Mouse (Mus musculus) forebrain, embryonic 13.5 days (tissue): ENCODE measurements around the gene Slit3. TPM values are rescaled to one million over a fixed set of nuclear protein-coding genes. Genes with fewer than 3 reads are reported as not detected.

Source experiments
- ATAC-seq: fragments of 200-750 bp; cut with Nextera tagmentation; 2 replicates; pipeline ENCODE4 v1.8.0; 2017
- H3K27ac ChIP-seq: fragments of 300-500 bp; sonication (generic); 2 replicates; pipeline ENCODE4 v1.5.1; 2015; ENCODE audit warnings: inconsistent platforms, mild to moderate bottlenecking, moderate library complexity
- H3K27me3 ChIP-seq: fragments of 300-500 bp; sonication (generic); 2 replicates; pipeline ENCODE4 v1.6.1; 2015; ENCODE audit warnings: mild to moderate bottlenecking, inconsistent platforms
- H3K36me3 ChIP-seq: fragments of 300-500 bp; sonication (generic); 2 replicates; pipeline ENCODE4 v1.6.1; 2015; ENCODE audit warnings: mild to moderate bottlenecking, inconsistent platforms; ENCODE audit not compliant: poor library complexity, severe bottlenecking
- H3K4me1 ChIP-seq: fragments of 300-500 bp; sonication (generic); 2 replicates; pipeline ENCODE4 v1.6.1; 2015; ENCODE audit warnings: inconsistent platforms
- H3K4me2 ChIP-seq: fragments of 300-500 bp; sonication (generic); 2 replicates; pipeline ENCODE4 v1.6.1; 2015; ENCODE audit warnings: inconsistent platforms, mild to moderate bottlenecking, moderate library complexity
- H3K4me3 ChIP-seq: fragments of 300-500 bp; sonication (generic); 2 replicates; pipeline ENCODE4 v1.5.1; 2015; ENCODE audit warnings: mild to moderate bottlenecking, inconsistent platforms
- H3K9ac ChIP-seq: fragments of 300-500 bp; sonication (generic); 2 replicates; pipeline ENCODE4 v1.6.1; 2015; ENCODE audit warnings: mild to moderate bottlenecking, inconsistent platforms
- H3K9me3 ChIP-seq: fragments of 300-500 bp; sonication (generic); replicated peaks from 2 replicates; pipeline ENCODE4 v1.6.1; 2016; ENCODE audit warnings: inconsistent platforms
- WGBS: fragments of 180-500 bp; shearing (Covaris S2); methylation state at CpG from one replicate; pipeline ENCODE4 v1.1.7; 2015; 5-methylcytosine and 5-hydroxymethylcytosine counted together
- polyA plus RNA-seq: library from polyadenylated mRNA; unstranded; fragments of >200 nt; fragmentation: Nextera tagmentation; extraction: Ambion mirVana; gene quantifications from 2 replicates; pipeline ENCODE4 v1.2.1, GENCODE M21; 2015

The Slit3 gene
- polyA plus RNA-seq, 1 experiment from 2014 or later: 2.6 TPM

DNA sequence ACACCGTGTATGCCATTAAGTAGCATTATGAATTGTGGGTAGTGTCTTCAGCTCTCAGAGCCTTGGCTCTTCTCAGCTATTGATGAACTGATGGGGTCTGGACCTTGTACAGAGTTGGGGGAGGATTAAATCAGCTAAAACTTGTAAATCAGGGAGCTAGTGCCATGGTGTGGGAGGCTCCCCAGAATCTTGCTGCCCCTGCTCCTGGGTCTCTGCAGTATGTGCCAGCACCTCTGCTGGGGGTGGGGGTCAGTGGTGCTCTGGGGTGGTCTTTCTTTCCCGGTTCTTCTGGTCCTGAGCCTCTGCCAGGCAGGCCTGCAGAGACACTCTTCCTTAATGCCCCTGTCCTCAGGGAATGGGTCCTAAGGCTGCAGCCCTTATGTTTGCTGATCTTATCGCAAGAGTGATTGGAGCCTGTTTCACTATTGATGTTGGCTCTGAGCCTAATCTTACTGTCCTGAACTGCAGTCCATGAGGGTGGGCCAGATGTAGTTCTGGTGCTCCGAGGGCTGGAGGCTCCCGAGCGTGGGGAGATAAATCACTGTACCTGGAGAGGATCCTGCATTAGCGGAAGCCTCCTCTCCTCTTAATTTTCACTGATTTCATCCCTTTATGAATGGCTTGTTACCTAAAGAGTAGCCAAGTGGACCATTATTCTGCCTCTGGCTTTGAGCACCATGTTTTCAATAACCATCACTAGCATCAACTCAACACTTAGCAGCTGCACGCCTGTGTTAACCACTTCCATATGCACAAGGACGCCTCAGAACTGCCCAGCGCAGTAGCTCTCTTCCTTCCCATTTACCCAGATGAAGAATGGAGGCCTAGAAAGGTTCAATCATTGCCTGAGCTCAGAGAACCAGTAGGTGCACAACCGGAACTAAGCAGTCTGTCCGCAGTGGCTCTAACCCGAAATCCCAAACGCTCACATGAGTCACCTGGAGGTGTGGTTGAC, 90.0 kb downstream of the Slit3 start:
- Histone ChIP-seq H3K27me3 (peaks cover 9% of the 10 kb centered on the region), H3K4me1 (no peaks in the 10 kb centered on the region), H3K4me2 (no peak overlapping the region), H3K9ac (no peak overlapping the region), H3K27ac (no peak overlapping the region), H3K9me3 (no peaks in the 10 kb centered on the region), H3K4me3 (no peak overlapping the region), H3K36me3 (no peaks in the 10 kb centered on the region)
- ATAC-seq: no peak
- WGBS: 89% methylated on average over 14 of the region's 14 CpGs

DNA sequence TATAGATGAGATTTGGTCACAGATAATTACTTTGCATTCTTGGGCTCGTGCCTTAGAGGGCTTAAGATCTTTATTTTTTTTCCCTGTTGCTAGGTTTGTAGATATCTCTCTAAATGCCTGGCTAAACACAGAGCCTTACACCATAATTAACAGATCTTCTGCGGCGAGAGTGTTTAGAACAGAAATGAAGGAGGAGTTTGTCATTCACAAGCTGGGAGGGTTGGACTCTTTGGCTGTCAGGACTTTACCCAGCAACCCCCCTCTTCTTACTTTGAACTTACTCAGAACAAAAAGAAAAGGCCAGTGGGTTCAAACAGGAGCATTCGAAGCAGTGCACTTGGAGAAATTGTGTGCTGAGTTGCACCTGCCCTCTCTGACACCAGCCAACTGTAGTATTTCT, 103.0 kb downstream of the Slit3 start:
- peak; percentile 53; the same call in 1 of the 2 replicates for ATAC-seq
- WGBS: 3% methylated on average over 4 of the region's 4 CpGs
- H3K4me2 ChIP-seq: no peak overlapping the region
- H3K4me1 ChIP-seq: peaks cover 17% of the 10 kb centered on the region
- no peak overlapping the region for H3K27ac ChIP-seq
- H3K27me3 ChIP-seq: no peaks in the 10 kb centered on the region
- H3K4me3 ChIP-seq: no peak overlapping the region
- no peaks in the 10 kb centered on the region for H3K9me3 ChIP-seq
- no peaks in the 10 kb centered on the region for H3K36me3 ChIP-seq
- H3K9ac ChIP-seq: no peak overlapping the region

DNA sequence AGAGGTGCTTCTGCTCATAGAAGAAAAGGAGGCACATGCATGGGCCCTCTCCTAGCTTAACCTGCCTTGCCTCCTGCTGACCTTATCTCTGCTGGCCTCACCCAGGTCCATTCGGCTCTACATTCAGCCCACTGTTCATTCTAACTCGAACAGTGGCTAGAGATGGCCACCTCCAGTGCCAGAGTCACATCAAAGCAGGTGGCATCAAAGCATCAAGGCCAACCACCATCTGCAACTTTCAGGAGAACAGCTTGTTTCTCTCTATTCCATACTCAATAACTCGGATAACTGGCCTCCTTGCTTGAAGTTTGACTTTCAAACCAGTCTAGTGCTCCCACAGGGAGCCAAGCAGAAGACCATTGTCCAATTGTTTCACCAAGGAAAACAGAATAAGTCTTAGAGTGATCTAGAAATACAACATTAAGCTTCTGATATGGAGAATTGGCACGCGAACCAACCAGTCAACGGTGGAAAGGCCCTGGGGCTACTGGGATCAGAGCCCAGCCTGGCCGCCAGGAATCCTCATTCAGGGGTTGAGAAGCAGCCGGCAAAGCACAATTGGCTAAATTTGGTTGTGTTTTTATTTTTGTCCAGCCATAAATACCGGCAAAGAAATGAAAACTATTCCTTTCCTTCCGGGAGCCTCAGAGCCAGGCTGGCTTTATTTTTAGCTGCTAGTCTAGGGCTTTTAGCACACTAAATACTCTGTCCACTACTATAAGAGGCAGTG, 110.5 kb downstream of the Slit3 start:
- no peaks in the 10 kb centered on the region for H3K36me3 ChIP-seq
- no peaks in the 10 kb centered on the region for H3K9me3 ChIP-seq
- no peak overlapping the region for H3K9ac ChIP-seq
- no peaks in the 10 kb centered on the region for H3K27me3 ChIP-seq
- H3K4me2 ChIP-seq: no peak overlapping the region
- H3K4me3 ChIP-seq: no peak overlapping the region
- H3K27ac ChIP-seq: no peak overlapping the region
- H3K4me1 ChIP-seq: no peaks in the 10 kb centered on the region
- 81% methylated on average over 10 of the region's 10 CpGs for WGBS
- ATAC-seq: no peak

DNA sequence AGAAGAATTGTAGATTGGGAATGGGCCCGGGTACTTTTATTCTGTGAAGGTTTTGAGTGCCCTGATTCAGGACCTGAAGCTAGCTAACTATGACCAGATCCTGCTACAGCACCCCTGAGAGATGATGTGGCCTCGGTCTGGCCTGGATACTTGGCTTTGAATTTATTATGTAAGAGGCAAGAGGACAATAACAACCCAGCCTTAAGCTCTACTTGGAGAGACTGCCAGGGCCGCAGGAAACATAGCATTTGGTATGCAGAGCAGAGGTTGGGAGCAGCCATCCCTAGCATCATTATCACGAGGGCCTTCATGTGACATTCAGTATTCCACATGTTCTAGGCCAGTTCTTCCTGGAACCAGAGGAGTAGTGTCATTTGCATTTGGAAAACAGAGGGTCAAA, 111.3 kb downstream of the Slit3 start:
- no peaks in the 10 kb centered on the region for H3K4me1 ChIP-seq
- H3K4me2 ChIP-seq: no peak overlapping the region
- H3K36me3 ChIP-seq: no peaks in the 10 kb centered on the region
- no peaks in the 10 kb centered on the region for H3K27me3 ChIP-seq
- H3K9ac ChIP-seq: no peak overlapping the region
- no peak overlapping the region for H3K27ac ChIP-seq
- no peak for ATAC-seq
- no peaks in the 10 kb centered on the region for H3K9me3 ChIP-seq
- WGBS: 84% methylated on average over 4 of the region's 4 CpGs
- no peak overlapping the region for H3K4me3 ChIP-seq

DNA sequence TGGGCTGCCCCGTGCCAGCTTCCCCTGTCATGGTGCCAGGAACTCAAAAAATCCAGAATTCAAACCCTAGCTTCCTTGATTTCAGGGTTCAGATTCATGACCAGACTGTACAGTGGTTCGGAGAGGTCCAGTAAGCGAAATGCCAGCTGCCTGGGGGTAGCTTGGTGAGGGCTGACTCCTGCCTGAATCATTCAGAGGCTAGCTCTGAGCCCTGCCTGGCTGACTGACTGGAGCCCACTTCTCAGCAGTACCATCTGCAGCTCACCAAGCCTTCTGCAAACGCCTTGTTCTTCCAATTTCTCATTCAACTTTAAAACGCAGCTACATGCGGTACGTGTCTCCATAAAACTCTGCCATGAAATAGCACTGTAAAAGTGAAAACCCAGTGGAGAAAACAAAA, 120.4 kb downstream of the Slit3 start:
- H3K36me3 ChIP-seq: no peaks in the 10 kb centered on the region
- ATAC-seq: no peak
- H3K4me1 ChIP-seq: peaks cover under 1% of the 10 kb centered on the region; the same call in 1 of the 2 replicates
- no peak overlapping the region for H3K4me3 ChIP-seq
- 0 out of 2 replicates have a peak, but pooled peaks cover 5% of the 10 kb centered on the region for H3K27me3 ChIP-seq
- no peak overlapping the region for H3K9ac ChIP-seq
- 93% methylated on average over 7 of the region's 7 CpGs for WGBS
- no peaks in the 10 kb centered on the region for H3K9me3 ChIP-seq
- H3K4me2 ChIP-seq: no peak overlapping the region
- H3K27ac ChIP-seq: no peak overlapping the region

DNA sequence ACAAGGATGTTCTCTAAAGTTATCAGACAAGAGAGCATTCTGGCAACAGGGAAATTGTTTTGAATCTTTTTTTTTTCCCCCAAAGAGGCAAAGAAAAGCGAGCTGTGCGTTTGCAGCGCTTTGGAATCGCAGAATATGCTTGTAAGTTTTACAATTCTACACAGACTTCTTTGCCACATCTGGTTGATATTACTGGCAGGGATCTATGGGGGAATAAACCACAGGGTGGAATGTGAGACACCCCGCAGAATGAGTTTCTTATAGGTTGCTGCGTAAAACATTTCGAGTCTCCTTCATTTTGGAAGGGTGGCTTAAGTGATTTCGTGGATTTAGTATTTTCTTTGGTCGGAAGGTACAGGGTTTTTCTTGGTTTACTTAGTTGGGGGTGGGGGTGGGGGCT, 122.6 kb downstream of the Slit3 start:
- Histone ChIP-seq H3K9me3 (no peaks in the 10 kb centered on the region), H3K4me1 (peaks cover 9% of the 10 kb centered on the region; the same call in 1 of the 2 replicates), H3K4me2 (no peak overlapping the region), H3K27ac (no peak overlapping the region), H3K27me3 (peaks cover 11% of the 10 kb centered on the region; the same call in 1 of the 2 replicates), H3K4me3 (no peak overlapping the region), H3K36me3 (no peaks in the 10 kb centered on the region), H3K9ac (no peak overlapping the region)
- no peak for ATAC-seq
- 93% methylated on average over 9 of the region's 9 CpGs for WGBS

DNA sequence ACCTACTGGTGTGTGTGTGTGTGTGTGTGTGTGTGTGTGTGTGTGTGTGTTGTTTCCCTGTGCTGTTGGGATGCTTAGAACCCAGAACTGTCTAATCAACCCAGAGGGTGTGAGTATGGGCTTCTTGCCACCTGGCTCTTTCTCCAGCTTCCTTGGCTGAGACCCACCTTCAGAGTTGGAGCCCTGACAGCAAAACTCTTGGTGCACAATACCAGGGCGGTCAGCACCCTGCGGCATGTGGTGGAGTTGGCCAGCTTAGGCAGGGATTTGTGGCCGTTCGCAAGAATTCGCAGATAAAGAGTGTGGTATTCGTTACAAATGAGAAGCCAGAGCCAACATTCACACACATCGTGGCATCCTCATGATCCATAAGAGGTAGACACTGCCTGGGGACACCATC, 123.5 kb downstream of the Slit3 start:
- Histone ChIP-seq H3K36me3 (no peaks in the 10 kb centered on the region), H3K9me3 (no peaks in the 10 kb centered on the region), H3K4me2 (no peak overlapping the region), H3K4me3 (no peak overlapping the region), H3K4me1 (peaks cover 9% of the 10 kb centered on the region; the same call in 1 of the 2 replicates), H3K9ac (no peak overlapping the region), H3K27ac (no peak overlapping the region), H3K27me3 (peaks cover 17% of the 10 kb centered on the region; the same call in 1 of the 2 replicates)
- peak; percentile 21; the same call in 1 of the 2 replicates for ATAC-seq
- WGBS: 83% methylated on average over 7 of the region's 7 CpGs

DNA sequence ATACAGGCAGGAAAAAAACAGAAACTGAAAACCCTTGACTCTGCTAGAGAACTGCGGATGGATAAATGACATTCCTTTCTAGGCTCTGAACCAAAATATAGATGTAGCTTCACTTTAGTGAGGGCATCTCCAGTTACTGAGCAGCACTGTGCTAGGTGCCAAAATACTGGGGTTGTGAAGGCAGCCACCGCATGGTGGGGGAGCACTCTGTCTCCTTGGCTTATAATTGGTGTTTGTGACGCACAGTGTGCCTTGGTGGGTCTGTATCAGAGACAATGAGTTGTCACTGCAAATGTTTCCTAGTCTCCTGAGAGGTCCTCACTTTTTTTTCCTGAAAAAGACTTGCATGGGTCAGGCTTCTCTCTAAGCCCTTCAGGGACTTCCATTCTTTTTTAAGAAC, 125.6 kb downstream of the Slit3 start:
- no peak overlapping the region for H3K4me3 ChIP-seq
- no peak overlapping the region for H3K4me2 ChIP-seq
- H3K27ac ChIP-seq: no peak overlapping the region
- no peak for ATAC-seq
- no peaks in the 10 kb centered on the region for H3K9me3 ChIP-seq
- no peaks in the 10 kb centered on the region for H3K36me3 ChIP-seq
- peaks cover 13% of the 10 kb centered on the region; the same call in 1 of the 2 replicates for H3K27me3 ChIP-seq
- peaks cover 13% of the 10 kb centered on the region; the same call in 1 of the 2 replicates for H3K4me1 ChIP-seq
- 47% methylated on average over 3 of the region's 3 CpGs for WGBS
- H3K9ac ChIP-seq: no peak overlapping the region

DNA sequence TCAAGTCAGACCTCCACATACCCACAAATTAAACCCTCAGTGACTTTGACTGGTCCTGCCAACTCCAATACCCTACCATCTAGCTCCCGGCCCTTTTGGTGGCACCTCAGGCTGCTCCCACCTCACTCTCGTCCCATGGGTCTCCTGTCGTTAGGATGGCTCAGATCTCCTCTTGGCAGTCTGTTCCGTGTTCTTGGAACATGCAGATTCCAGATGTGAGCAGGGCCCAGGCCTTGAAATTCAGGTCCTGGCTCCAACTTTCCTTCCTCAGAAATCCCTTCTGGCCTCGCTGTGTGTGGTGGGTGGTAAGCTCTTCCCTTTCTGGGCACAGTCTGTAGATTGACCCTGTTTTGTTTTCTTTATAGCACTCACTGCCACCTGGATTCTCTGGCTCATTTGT, 127.1 kb downstream of the Slit3 start:
- no peak overlapping the region for H3K4me2 ChIP-seq
- peaks cover 13% of the 10 kb centered on the region; the same call in 1 of the 2 replicates for H3K4me1 ChIP-seq
- no peak overlapping the region for H3K27ac ChIP-seq
- no peak overlapping the region for H3K4me3 ChIP-seq
- no peak overlapping the region for H3K9ac ChIP-seq
- 85% methylated on average over 5 of the region's 5 CpGs for WGBS
- ATAC-seq: no peak
- peaks cover 13% of the 10 kb centered on the region; the same call in 1 of the 2 replicates for H3K27me3 ChIP-seq
- H3K9me3 ChIP-seq: no peaks in the 10 kb centered on the region
- no peaks in the 10 kb centered on the region for H3K36me3 ChIP-seq

DNA sequence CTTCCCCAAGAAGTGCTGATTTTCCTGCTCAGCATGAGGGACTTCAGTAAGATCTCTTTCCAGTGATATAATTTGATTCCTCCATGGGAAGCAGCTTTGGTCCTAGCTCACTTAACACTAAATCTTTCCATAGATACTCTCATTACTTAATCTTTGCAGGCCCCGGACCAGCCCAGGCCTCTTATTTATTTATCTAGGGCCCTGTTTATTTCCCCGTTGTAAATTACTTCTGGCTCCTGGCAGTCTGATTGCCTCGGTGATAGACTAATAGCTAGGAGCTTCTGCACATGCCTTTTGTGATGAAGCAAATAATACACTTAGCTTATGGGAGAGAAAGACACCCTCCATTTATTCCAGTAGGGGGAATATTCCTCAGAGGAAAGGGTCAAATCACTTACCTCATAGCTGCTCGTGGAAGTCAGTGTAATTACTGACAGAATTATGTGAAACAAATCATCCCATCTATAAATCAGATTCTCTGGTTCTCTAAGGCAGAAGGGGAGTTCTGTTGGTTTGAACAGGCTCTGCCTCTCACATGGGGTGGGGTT, 129.9 kb downstream of the Slit3 start:
- Histone ChIP-seq H3K27ac (no peak overlapping the region), H3K4me3 (no peak overlapping the region), H3K27me3 (peaks cover 13% of the 10 kb centered on the region; the same call in 1 of the 2 replicates), H3K4me1 (peaks cover 13% of the 10 kb centered on the region; the same call in 1 of the 2 replicates), H3K9me3 (no peaks in the 10 kb centered on the region), H3K36me3 (no peaks in the 10 kb centered on the region), H3K9ac (no peak overlapping the region), H3K4me2 (no peak overlapping the region)
- ATAC-seq: no peak
- WGBS: 54% methylated on average over 4 of the region's 4 CpGs

DNA sequence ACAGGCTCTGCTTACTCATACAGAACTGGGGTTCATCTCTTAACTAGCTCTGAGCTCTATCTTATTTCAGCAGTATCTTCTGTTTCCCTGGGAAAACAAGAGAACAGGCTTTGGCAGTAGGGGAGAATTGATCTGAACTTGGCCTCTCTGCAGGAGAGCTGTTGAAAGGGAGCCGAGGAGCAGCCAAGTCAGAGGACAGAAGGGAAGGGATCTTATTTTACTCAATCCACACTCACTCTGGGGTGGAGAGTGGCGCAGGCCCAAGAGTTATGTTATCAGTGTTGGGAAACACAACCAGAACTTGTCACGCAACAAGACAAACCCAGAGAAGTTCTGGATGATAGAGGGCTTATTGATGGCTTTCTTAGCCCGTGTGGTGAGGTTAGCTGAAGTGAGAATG, 130.9 kb downstream of the Slit3 start:
- ATAC-seq: no peak
- Histone ChIP-seq H3K36me3 (no peaks in the 10 kb centered on the region), H3K4me2 (no peak overlapping the region), H3K27me3 (peaks cover 13% of the 10 kb centered on the region; the same call in 1 of the 2 replicates), H3K4me1 (peaks cover 8% of the 10 kb centered on the region; the same call in 1 of the 2 replicates), H3K27ac (no peak overlapping the region), H3K9me3 (no peaks in the 10 kb centered on the region), H3K4me3 (no peak overlapping the region), H3K9ac (no peak overlapping the region)
- 89% methylated on average over 4 of the region's 4 CpGs for WGBS

DNA sequence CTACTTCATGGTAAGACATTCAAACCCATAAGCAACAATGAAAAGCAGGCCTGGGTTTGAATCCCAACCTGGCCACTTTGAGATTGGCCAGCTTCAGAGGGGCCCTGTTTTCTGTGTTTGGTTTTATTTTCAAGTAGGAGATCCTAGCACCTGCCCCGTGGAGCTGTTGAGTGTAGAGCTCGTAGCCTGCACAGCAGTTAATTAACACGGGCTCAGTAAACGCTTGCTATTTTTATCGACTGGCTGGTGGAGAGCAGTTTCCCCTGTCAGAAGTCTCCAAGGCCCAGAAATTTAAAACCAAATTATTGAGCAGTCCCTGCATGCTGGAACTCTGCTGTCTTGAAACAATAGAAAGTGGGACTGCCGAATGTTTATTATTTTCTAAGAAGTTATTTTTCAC, 136.3 kb downstream of the Slit3 start:
- H3K27me3 ChIP-seq: no peaks in the 10 kb centered on the region
- no peak for ATAC-seq
- no peak overlapping the region for H3K27ac ChIP-seq
- H3K4me3 ChIP-seq: no peak overlapping the region
- no peak overlapping the region for H3K9ac ChIP-seq
- WGBS: 70% methylated on average over 6 of the region's 6 CpGs
- H3K4me1 ChIP-seq: 0 out of 2 replicates have a peak, but pooled peaks cover 2% of the 10 kb centered on the region
- no peaks in the 10 kb centered on the region for H3K9me3 ChIP-seq
- H3K4me2 ChIP-seq: no peak overlapping the region
- no peaks in the 10 kb centered on the region for H3K36me3 ChIP-seq
